Mouse (Mus musculus) heart, postnatal 0 days (tissue): ENCODE measurements around the gene Cxcl10. TPM values are rescaled to one million over a fixed set of nuclear protein-coding genes. Genes with fewer than 3 reads are reported as not detected.

Experiments used
- ATAC-seq: fragments of 200-750 bp; cut with Nextera tagmentation; 2 replicates; pipeline ENCODE4 v1.8.0; 2017; ENCODE audit warnings: low read depth, moderate number of reproducible peaks, moderate library complexity; ENCODE audit not compliant: insufficient read depth
- DNase-seq: peaks from one replicate; pipeline ENCODE4 v3.0.0-alpha.2; 2016; ENCODE audit warnings: low spot score
- H3K27ac ChIP-seq: fragments of 300-500 bp; sonication (generic); 2 replicates; pipeline ENCODE4 v1.5.1; 2014; ENCODE audit warnings: low read depth, mild to moderate bottlenecking
- H3K27me3 ChIP-seq: fragments of 300-500 bp; sonication (generic); 2 replicates; pipeline ENCODE4 v1.6.1; 2014; ENCODE audit warnings: low read length, mixed read lengths; ENCODE audit not compliant: control insufficient read depth, insufficient read depth
- H3K36me3 ChIP-seq: fragments of 300-500 bp; sonication (generic); replicated peaks from 2 replicates; pipeline ENCODE4 v1.6.1; 2014; ENCODE audit warnings: low read length, mixed read lengths; ENCODE audit not compliant: control insufficient read depth, insufficient read depth
- H3K4me1 ChIP-seq: fragments of 300-500 bp; sonication (generic); 2 replicates; pipeline ENCODE4 v1.6.1; 2014; ENCODE audit warnings: antibody characterized with exemption; ENCODE audit not compliant: control insufficient read depth, insufficient read depth
- H3K4me2 ChIP-seq: fragments of 300-500 bp; sonication (generic); 2 replicates; pipeline ENCODE4 v1.6.1; 2014; ENCODE audit warnings: low read depth, mild to moderate bottlenecking, low read length, moderate library complexity
- H3K4me3 ChIP-seq: fragments of 300-500 bp; sonication (generic); 2 replicates; pipeline ENCODE4 v1.5.1; 2014; ENCODE audit warnings: low read depth, low read length
- H3K9ac ChIP-seq: fragments of 300-500 bp; sonication (generic); replicated peaks from 2 replicates; pipeline ENCODE4 v1.6.1; 2014; ENCODE audit warnings: low read depth, low read length, mixed read lengths
- H3K9me3 ChIP-seq: fragments of 300-500 bp; sonication (generic); replicated peaks from 2 replicates; pipeline ENCODE4 v1.6.1; 2016; ENCODE audit warnings: low read length; ENCODE audit not compliant: control insufficient read depth
- CTCF ChIP-seq: IDR thresholded peaks from 2 replicates; pipeline ENCODE4 v1.5.1; 2016; ENCODE audit warnings: antibody characterized with exemption, control low read depth, low read depth
- EP300 ChIP-seq: IDR thresholded peaks from 2 replicates; pipeline ENCODE4 v1.6.1; 2016; ENCODE audit warnings: antibody characterized with exemption, low read depth
- WGBS: fragments of 180-500 bp; shearing (Covaris S2); extraction: QIAGEN DNeasy Blood & Tissue Kit; methylation state at CpG from one replicate; pipeline ENCODE4 v1.1.7; 2014; 5-methylcytosine and 5-hydroxymethylcytosine counted together
- polyA plus RNA-seq: library from polyadenylated mRNA; unstranded; fragments of >200 nt; fragmentation: Nextera tagmentation; extraction: Ambion mirVana; gene quantifications from 2 replicates; pipeline ENCODE4 v1.2.1, GENCODE M21; 2015
- total RNA-seq: library from RNA; depleted of rRNA; stranded (reverse); fragments of >200 nt; gene quantifications from 2 replicates; pipeline ENCODE4 v1.2.3, GENCODE M21; 2014; ENCODE audit warnings: low replicate concordance

Cxcl10 gene
- total and polyA plus RNA-seq, 2 experiments from 2014 or later: 0.56 to 9.7 TPM

DNA sequence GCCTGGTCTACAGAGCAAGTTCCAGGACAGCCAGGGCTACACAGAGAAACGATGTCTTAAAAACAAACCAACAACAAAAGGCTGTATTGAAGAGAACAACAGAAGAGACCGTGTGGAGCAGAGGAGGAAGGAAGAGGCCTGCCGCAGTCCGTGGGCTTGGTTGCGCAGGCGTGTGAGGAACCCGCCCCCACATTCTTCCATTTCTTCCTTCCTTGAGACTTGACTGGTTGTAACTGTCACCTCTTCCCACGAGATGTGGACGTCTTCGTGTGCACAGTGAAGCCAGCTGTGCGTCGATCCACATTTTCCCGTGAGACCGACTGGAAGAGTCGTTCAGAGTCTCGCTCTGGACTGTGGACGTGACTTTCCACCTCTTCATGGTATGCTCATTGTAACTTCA, 26.7 kb upstream of the Cxcl10 start:
- 62% methylated on average over 17 of the region's 17 CpGs for WGBS
- no peaks in the 10 kb centered on the region for H3K9me3 ChIP-seq
- peaks cover 16% of the 10 kb centered on the region; the same call in 1 of the 2 replicates for H3K4me1 ChIP-seq
- H3K4me2 ChIP-seq: peak overlapping the region; percentile 25; the same call in 1 of the 2 replicates
- no peak for TF ChIP-seq CTCF
- no peak for TF ChIP-seq EP300
- no peaks in the 10 kb centered on the region for H3K36me3 ChIP-seq
- H3K4me3 ChIP-seq: no peak overlapping the region
- no peaks in the 10 kb centered on the region for H3K27me3 ChIP-seq
- ATAC-seq (peak; percentile 28; the same call in 1 of the 2 replicates), DNase-seq (no peak)
- H3K27ac ChIP-seq: peak overlapping the region; percentile 70
- H3K9ac ChIP-seq: no peak overlapping the region

DNA sequence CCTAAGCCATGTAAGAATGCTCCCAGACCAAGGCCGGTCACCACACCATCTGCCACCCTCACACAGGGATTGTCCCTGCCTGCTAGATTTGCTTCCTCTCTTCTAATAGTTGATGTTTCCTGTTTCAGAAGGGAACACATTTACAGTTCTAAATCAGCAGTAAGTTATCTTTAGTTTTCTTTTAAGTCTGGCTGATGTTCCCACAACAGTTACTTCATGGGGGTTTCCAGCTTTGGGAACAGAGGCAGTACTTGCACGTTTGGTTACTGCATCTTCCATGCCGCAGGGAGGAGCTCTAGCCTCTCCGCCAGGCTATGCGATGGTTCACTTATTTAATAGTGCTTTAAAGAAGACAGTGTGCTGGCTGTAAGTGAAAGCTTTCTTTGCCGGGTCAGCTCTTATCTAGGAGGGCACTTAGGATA, 26.0 kb upstream of the Cxcl10 start:
- no peaks in the 10 kb centered on the region for H3K36me3 ChIP-seq
- peak overlapping the region; percentile 70 for H3K27ac ChIP-seq
- H3K4me2 ChIP-seq: peak overlapping the region; percentile 25; the same call in 1 of the 2 replicates
- TF ChIP-seq EP300 (no peak), CTCF (peak; percentile 37)
- H3K4me1 ChIP-seq: peaks cover 16% of the 10 kb centered on the region; the same call in 1 of the 2 replicates
- ATAC-seq (peak; percentile 47; the same call in 1 of the 2 replicates), DNase-seq (peak; percentile 57)
- no peaks in the 10 kb centered on the region for H3K9me3 ChIP-seq
- H3K4me3 ChIP-seq: no peak overlapping the region
- 39% methylated on average over 6 of the region's 6 CpGs for WGBS
- H3K27me3 ChIP-seq: no peaks in the 10 kb centered on the region
- no peak overlapping the region for H3K9ac ChIP-seq

DNA sequence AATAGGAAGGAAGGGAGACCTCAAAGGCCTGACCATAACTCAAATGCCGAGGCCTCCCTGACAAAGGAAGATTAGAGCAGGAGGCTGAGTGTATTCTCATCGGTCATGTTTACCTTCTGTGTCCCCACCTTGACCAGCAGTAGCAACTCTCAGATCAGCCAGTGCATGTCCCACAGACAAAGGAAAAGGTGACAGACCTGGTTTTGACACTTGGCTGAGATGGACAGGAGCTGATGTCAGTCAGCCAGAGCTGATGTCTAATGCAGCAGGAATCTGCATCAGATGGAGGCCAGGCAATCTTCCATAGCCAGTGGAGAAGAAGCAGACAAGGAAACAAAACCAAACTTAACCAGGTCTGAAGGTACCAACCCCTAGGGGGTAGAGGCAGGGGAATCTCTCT, 23.9 kb upstream of the Cxcl10 start:
- WGBS: 27% methylated on average over 2 of the region's 2 CpGs
- Histone ChIP-seq H3K4me3 (no peak overlapping the region), H3K4me2 (no peak overlapping the region), H3K27me3 (no peaks in the 10 kb centered on the region), H3K27ac (no peak overlapping the region), H3K9me3 (no peaks in the 10 kb centered on the region), H3K9ac (no peak overlapping the region), H3K4me1 (peaks cover 22% of the 10 kb centered on the region), H3K36me3 (no peaks in the 10 kb centered on the region)
- DNase-seq (no peak), ATAC-seq (no peak)
- TF ChIP-seq CTCF (no peak), EP300 (no peak)

- H3K4me1 ChIP-seq: peaks cover 14% of the 10 kb centered on the region
- no peak overlapping the region for H3K9ac ChIP-seq
- H3K9me3 ChIP-seq: no peaks in the 10 kb centered on the region
- no peaks in the 10 kb centered on the region for H3K36me3 ChIP-seq
- H3K4me2 ChIP-seq: no peak overlapping the region
- no peak overlapping the region for H3K27ac ChIP-seq
- WGBS: 83% methylated on average over 14 of the region's 14 CpGs
- DNase-seq (no peak), ATAC-seq (no peak)
- no peaks in the 10 kb centered on the region for H3K27me3 ChIP-seq
- TF ChIP-seq CTCF (no peak), EP300 (no peak)
- no peak overlapping the region for H3K4me3 ChIP-seq
Observed at GRCm38 (mm10) chr5:92371361-92371976, 22.8 kb upstream of the Cxcl10 start.

- no peak for TF ChIP-seq CTCF
- TF ChIP-seq EP300: no peak
- Histone ChIP-seq H3K4me3 (no peak overlapping the region), H3K9ac (no peak overlapping the region), H3K36me3 (no peaks in the 10 kb centered on the region), H3K27me3 (no peaks in the 10 kb centered on the region), H3K27ac (no peak overlapping the region), H3K4me2 (no peak overlapping the region), H3K9me3 (no peaks in the 10 kb centered on the region), H3K4me1 (peaks cover 9% of the 10 kb centered on the region)
- DNase-seq: no peak
- 81% methylated on average over 6 of the region's 6 CpGs for WGBS
- ATAC-seq: no peak
Observed at GRCm38 (mm10) chr5:92370891-92371290, 22.2 kb upstream of the Cxcl10 start.

DNA sequence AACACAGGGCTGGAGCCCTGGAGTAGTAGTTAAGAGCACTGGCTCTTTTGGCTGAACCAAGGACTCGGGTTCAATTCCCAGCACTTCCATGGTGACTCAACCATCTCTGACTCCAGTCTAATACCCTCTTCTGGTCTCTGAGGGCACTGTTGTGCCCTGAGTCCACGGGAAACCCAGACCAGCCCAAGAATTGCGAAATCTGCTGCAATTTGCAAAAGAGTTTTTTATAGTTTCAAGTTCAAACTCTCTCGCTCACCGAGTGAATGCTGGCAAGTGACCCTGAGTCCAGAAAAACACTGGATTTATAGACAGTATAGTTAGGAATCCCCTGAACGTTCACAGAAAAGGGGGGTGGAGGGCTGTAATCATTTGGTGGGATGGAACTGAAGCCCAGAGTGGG, 21.7 kb upstream of the Cxcl10 start:
- 77% methylated on average over 6 of the region's 6 CpGs for WGBS
- DNase-seq (no peak), ATAC-seq (no peak)
- Histone ChIP-seq H3K4me1 (peaks cover 9% of the 10 kb centered on the region), H3K4me2 (no peak overlapping the region), H3K9me3 (no peaks in the 10 kb centered on the region), H3K4me3 (no peak overlapping the region), H3K36me3 (no peaks in the 10 kb centered on the region), H3K9ac (no peak overlapping the region), H3K27ac (no peak overlapping the region), H3K27me3 (no peaks in the 10 kb centered on the region)
- TF ChIP-seq CTCF: no peak
